Mouse (Mus musculus) neural tube, embryonic 14.5 days (tissue): Measurements from ENCODE around the gene A030014E15Rik. TPM values are rescaled to one million over a fixed set of nuclear protein-coding genes. Genes with fewer than 3 reads are reported as not detected.
"Not testable (repeated sequence)": the region's sequence is repeated elsewhere in the genome, so short reads cannot be mapped to it uniquely, and the experiment has no call there.

Source experiments
- ATAC-seq: fragments of 200-750 bp; cut with Nextera tagmentation; 2 replicates; pipeline ENCODE4 v1.8.0; 2017; ENCODE audit warnings: low read depth, mild to moderate bottlenecking, moderate TSS enrichment, moderate library complexity
- H3K27ac ChIP-seq: fragments of 300-500 bp; sonication (generic); 2 replicates; pipeline ENCODE4 v1.5.1; 2014; ENCODE audit warnings: low read depth, mild to moderate bottlenecking, control low read depth, low read length, moderate library complexity, mixed read lengths
- H3K27me3 ChIP-seq: fragments of 300-500 bp; sonication (generic); 2 replicates; pipeline ENCODE4 v1.6.1; 2014; ENCODE audit warnings: low read length; ENCODE audit not compliant: control insufficient read depth, insufficient read depth
- H3K36me3 ChIP-seq: fragments of 300-500 bp; sonication (generic); 2 replicates; pipeline ENCODE4 v1.6.1; 2014; ENCODE audit warnings: low read length, mixed read lengths; ENCODE audit not compliant: control insufficient read depth, insufficient read depth
- H3K4me1 ChIP-seq: fragments of 300-500 bp; sonication (generic); 2 replicates; pipeline ENCODE4 v1.6.1; 2014; ENCODE audit warnings: low read length; ENCODE audit not compliant: control insufficient read depth, insufficient read depth
- H3K4me2 ChIP-seq: fragments of 300-500 bp; sonication (generic); 2 replicates; pipeline ENCODE4 v1.6.1; 2014; ENCODE audit warnings: mild to moderate bottlenecking, low read depth, low read length, control low read depth
- H3K4me3 ChIP-seq: fragments of 300-500 bp; sonication (generic); 2 replicates; pipeline ENCODE4 v1.5.1; 2014; ENCODE audit warnings: low read depth, low read length, control low read depth, mixed read lengths
- H3K9ac ChIP-seq: fragments of 300-500 bp; sonication (generic); replicated peaks from 2 replicates; pipeline ENCODE4 v1.6.1; 2014; ENCODE audit warnings: low read depth, mild to moderate bottlenecking, control low read depth, low read length, mixed read lengths
- H3K9me3 ChIP-seq: fragments of 300-500 bp; sonication (generic); 2 replicates; pipeline ENCODE4 v1.6.1; 2016; ENCODE audit warnings: low read length; ENCODE audit not compliant: control insufficient read depth
- WGBS: fragments of 180-500 bp; shearing (Covaris S2); extraction: QIAGEN DNeasy Blood & Tissue Kit; methylation state at CpG from one replicate; pipeline ENCODE4 v1.1.7; 2014; 5-methylcytosine and 5-hydroxymethylcytosine counted together
- polyA plus RNA-seq: library from polyadenylated mRNA; unstranded; fragments of >200 nt; fragmentation: Nextera tagmentation; extraction: Ambion mirVana; gene quantifications from 2 replicates; pipeline ENCODE4 v1.2.1, GENCODE M21; 2014

The A030014E15Rik gene
- not detected in 2 replicates for polyA plus RNA-seq

DNA sequence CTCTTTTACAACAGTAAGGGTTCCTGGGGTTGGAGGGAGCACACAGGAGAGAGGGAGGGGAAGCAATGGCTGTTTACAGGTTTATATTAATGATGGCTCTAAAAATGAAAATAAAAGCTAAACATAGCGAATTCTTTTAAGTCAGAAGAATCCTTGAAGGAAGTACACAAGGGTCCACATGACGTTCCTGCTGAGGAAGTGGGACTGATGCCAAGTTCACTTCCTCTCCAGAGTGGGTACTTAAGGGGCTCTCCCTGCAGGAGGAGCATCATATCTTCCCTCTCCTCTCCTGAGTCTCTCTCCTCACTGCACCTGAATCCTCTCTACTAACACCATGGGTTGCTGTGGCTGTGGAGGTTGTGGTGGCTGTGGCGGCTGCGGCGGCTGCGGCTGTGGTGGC, at the start of gene A030014E15Rik:
Gene A030014E15Rik (plus strand): TSS at position 268 of the 400 bp plus-strand sequence.
- no peak within 1 kb of the TSS for H3K27ac ChIP-seq
- no peaks in the 10 kb centered on the region for H3K4me1 ChIP-seq
- no peak within 1 kb of the TSS for H3K9ac ChIP-seq
- H3K36me3 ChIP-seq, result no peaks in the 10 kb centered on the region
- 91% methylated on average over 6 of the region's 6 CpGs for WGBS
- no peaks in the 10 kb centered on the region for H3K9me3 ChIP-seq
- no peak for ATAC-seq
- no peak within 1 kb of the TSS for H3K4me2 ChIP-seq
- H3K4me3 ChIP-seq, result no peak within 1 kb of the TSS
- no peaks in the 10 kb centered on the region for H3K27me3 ChIP-seq

DNA sequence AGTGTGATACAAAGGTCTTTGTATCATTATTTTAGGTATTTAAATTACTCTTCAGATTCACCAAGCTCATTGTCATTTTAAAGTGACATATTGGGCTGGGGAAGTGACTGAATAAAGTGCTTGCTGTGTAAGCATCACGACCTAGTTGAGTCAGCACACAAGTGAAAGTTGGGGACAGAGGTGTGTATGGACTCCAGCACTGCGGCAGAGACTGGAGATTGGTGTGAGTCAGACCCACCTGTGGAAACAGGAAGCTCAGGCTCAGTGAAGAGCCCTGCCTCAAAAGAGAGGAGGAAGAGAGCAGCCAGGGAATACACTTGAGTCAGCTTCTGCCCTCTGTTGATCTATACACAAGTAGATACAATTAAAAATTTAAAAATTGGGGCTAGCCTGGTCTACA, 45.5 kb upstream of the A030014E15Rik start:
- WGBS, result 82% methylated on average over 2 of the region's 2 CpGs

DNA sequence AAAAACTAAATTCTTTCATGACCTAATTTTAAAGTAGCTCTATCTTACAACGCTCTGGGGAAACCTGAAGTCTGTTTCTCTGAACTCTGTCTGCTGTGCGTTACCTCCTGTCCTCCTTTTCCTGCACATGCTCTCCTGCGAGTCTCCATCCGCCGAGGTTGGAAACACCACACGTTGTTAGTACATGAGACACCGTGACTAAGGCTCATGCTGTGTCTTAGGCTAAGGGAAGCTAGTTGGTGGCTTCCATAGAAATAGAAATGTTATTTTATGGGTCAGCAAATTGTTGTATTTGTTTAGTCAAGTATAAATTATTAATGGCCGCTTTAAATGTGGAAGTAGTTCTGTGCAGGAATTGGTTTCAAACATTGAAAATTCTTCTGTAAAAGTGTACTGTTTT, 44.5 kb upstream of the A030014E15Rik start:
- H3K27ac ChIP-seq, result no peak overlapping the region
- H3K27me3 ChIP-seq, result no peaks in the 10 kb centered on the region
- ATAC-seq, result no peak
- H3K9me3 ChIP-seq, result no peaks in the 10 kb centered on the region
- peaks cover 18% of the 10 kb centered on the region for H3K36me3 ChIP-seq
- H3K4me1 ChIP-seq, result no peaks in the 10 kb centered on the region
- no peak overlapping the region for H3K4me3 ChIP-seq
- no peak overlapping the region for H3K9ac ChIP-seq
- no peak overlapping the region for H3K4me2 ChIP-seq
- WGBS, result 60% methylated on average over 8 of the region's 8 CpGs

More for the DNA sequence above, 45.5 kb upstream of the A030014E15Rik start:
- Histone ChIP-seq H3K27ac (no peak overlapping the region), H3K9ac (no peak overlapping the region), H3K9me3 (no peaks in the 10 kb centered on the region), H3K4me1 (no peaks in the 10 kb centered on the region), H3K36me3 (peaks cover 18% of the 10 kb centered on the region), H3K27me3 (no peaks in the 10 kb centered on the region), H3K4me2 (no peak overlapping the region), H3K4me3 (no peak overlapping the region)
- ATAC-seq, result no peak

DNA sequence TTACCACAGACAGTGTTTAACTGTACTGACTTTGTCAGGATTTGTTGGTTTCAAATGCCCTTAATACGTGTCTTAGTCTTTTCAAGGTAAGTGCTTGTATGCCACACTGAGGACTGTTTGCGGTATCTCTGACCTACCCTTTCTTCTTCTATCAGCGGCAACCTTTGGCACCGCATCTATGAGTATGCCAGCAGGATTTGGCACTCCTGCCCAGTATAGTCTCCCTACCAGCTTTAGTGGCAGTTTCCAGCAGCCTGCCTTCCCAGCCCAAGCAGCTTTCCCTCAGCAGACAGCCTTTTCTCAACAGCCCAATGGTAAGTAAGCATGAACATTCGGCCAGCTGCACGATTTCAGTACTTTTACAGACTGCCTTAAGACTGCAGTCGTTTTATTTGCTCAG, 31.4 kb upstream of the A030014E15Rik start:
- H3K36me3 ChIP-seq, result peaks cover 17% of the 10 kb centered on the region; the same call in 1 of the 2 replicates
- no peak overlapping the region for H3K9ac ChIP-seq
- no peak for ATAC-seq
- no peak overlapping the region for H3K4me2 ChIP-seq
- no peaks in the 10 kb centered on the region for H3K9me3 ChIP-seq
- H3K27me3 ChIP-seq, result no peaks in the 10 kb centered on the region
- H3K4me1 ChIP-seq, result no peaks in the 10 kb centered on the region
- H3K4me3 ChIP-seq, result no peak overlapping the region
- 94% methylated on average over 7 of the region's 7 CpGs for WGBS
- H3K27ac ChIP-seq, result no peak overlapping the region

DNA sequence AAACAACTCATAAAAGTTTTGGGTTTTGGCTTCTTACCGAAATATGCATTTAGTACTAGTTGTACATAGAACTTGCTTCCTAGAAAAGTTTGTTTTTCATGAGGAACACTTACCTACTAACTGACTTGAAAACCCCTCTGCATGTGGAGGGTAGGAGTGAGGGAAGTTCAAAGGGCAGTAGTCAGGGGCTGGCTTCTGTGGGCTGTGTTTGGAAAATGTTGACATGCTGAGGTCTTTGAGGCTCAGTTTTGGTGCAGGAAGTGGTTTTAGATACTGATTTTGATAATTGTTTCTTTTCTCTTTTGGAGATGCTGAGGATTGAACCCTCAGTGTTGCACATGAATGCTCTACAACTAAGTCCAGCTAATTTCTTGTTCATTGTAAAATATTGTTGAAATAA, 24.1 kb upstream of the A030014E15Rik start:
- H3K4me3 ChIP-seq, result no peak overlapping the region
- H3K27ac ChIP-seq, result no peak overlapping the region
- ATAC-seq, result no peak
- 98% methylated on average over 1 of the region's 1 CpGs for WGBS
- H3K4me1 ChIP-seq, result no peaks in the 10 kb centered on the region
- no peaks in the 10 kb centered on the region for H3K9me3 ChIP-seq
- no peaks in the 10 kb centered on the region for H3K27me3 ChIP-seq
- no peak overlapping the region for H3K4me2 ChIP-seq
- H3K9ac ChIP-seq, result no peak overlapping the region
- H3K36me3 ChIP-seq, result peaks cover 6% of the 10 kb centered on the region; the same call in 1 of the 2 replicates

DNA sequence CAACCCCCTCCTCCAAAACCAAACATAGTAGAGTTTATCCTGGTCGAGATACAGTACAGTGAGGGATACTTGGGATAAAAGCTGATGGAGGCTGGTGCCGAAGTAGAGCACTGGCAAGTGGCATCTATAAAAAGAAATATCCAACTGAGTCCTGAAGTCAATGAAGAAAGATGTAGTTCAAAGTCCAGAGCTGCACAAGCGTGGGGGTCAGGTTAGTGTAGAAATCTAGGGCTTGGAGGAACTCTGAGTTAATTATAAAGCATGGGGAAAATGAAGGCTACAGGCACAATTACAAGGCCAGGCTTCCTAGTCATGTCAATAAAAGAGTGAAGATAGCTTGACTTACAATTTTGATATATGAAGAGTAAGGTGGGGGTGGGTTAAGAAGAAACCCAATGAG, 23.5 kb upstream of the A030014E15Rik start:
- Histone ChIP-seq H3K27ac (no peak overlapping the region), H3K4me3 (no peak overlapping the region), H3K27me3 (no peaks in the 10 kb centered on the region), H3K36me3 (peaks cover 5% of the 10 kb centered on the region; the same call in 1 of the 2 replicates), H3K4me1 (no peaks in the 10 kb centered on the region), H3K9me3 (no peaks in the 10 kb centered on the region), H3K9ac (no peak overlapping the region), H3K4me2 (no peak overlapping the region)
- ATAC-seq, result no peak
- WGBS, result 97% methylated on average over 3 of the region's 3 CpGs

DNA sequence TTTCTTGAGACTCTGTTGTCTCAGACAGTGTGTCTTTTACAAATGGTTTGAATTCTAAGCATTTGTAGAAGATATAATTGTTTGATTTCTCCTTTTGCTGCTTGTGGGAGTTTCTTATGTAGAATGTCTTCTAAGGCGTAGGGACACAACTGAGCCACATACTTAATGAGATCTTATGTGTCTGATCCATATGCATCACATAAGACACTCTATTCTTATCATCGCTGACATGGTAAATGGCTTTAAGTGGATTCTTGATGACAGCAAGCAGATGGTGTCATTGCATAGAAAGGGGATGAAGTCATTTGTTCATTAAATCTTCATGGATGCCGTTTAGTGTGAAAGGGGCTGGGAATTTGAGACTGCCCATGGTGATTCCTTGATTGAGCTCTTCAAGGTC, 18.8 kb upstream of the A030014E15Rik start:
- no peak overlapping the region for H3K4me2 ChIP-seq
- H3K27ac ChIP-seq, result no peak overlapping the region
- no peak overlapping the region for H3K4me3 ChIP-seq
- 58% methylated on average over 3 of the region's 3 CpGs for WGBS
- no peaks in the 10 kb centered on the region for H3K27me3 ChIP-seq
- ATAC-seq, result peak; percentile 29; the same call in 1 of the 2 replicates
- H3K4me1 ChIP-seq, result no peaks in the 10 kb centered on the region
- no peaks in the 10 kb centered on the region for H3K9me3 ChIP-seq
- no peaks in the 10 kb centered on the region; the same call in 1 of the 2 replicates for H3K36me3 ChIP-seq
- no peak overlapping the region for H3K9ac ChIP-seq

DNA sequence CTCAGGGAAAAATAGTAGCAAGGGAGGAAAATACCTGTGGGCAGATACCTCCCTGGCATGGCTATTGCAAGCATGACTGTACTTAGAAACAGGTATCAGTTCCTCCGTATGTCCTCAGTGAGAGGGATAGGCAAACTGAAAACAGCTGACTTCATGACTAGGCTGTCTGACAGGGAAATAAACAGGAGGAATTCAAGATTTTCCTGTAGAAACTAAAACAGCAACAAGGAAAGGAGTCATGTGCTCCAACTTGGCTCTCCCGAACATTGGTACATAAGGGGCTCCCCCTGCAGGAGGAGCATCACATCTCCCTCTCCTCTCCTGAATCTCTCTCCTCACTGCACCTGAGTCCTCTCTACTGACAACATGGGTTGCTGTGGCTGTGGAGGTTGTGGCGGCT, 11.7 kb upstream of the A030014E15Rik start, which contains the start of gene A030005L19Rik:
Gene A030005L19Rik (plus strand): TSS at position 301 of the 400 bp plus-strand sequence.
- H3K4me2 ChIP-seq, result no peak within 1 kb of the TSS
- no peak within 1 kb of the TSS for H3K27ac ChIP-seq
- H3K9ac ChIP-seq, result no peak within 1 kb of the TSS
- H3K36me3 ChIP-seq, result no peaks in the 10 kb centered on the region
- H3K4me1 ChIP-seq, result no peaks in the 10 kb centered on the region
- no peak for ATAC-seq
- no peak within 1 kb of the TSS for H3K4me3 ChIP-seq
- WGBS, result 97% methylated on average over 3 of the region's 3 CpGs
- H3K9me3 ChIP-seq, result no peaks in the 10 kb centered on the region
- H3K27me3 ChIP-seq, result no peaks in the 10 kb centered on the region

DNA sequence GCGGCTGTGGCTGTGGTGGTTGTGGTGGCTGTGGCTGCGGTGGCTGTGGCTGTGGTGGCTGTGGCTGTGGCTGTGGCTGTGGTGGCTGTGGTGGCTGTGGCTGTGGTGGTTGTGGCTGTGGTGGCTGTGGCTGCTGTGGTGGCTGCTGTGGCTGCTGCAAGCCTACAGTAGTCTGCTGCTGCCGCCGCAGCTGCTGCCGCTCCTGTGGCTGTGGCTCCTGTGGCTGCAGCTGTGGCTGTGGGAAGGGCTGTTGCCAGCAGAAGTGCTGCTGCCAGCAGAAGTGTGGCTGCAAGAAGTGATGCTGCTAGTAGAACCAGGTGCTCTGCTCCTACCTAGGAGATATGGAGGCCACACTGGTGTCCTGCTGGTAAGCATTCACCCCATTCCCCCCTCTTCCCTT, 11.3 kb upstream of the A030014E15Rik start:
- WGBS, result 85% methylated on average over 5 of the region's 5 CpGs
- not testable (repeated sequence) for H3K9ac ChIP-seq

More for the DNA sequence above, 11.3 kb upstream of the A030014E15Rik start:
- H3K4me1 ChIP-seq, ATAC-seq, H3K4me3 ChIP-seq, H3K27ac ChIP-seq, H3K4me2 ChIP-seq, H3K27me3 ChIP-seq, H3K9me3 ChIP-seq, H3K36me3 ChIP-seq: not testable (repeated sequence)
